Mouse (Mus musculus): ENCODE measurements around the gene 0610030E20Rik. TPM values are rescaled to one million over a fixed set of nuclear protein-coding genes. Genes with fewer than 3 reads are reported as not detected.

The 0610030E20Rik gene
- total RNA-seq, 2 experiments from 2014 or later, result 17.2 to 19.3 TPM

- intact Hi-C loops (cut with DNase I), result no loop called here
- DNase-seq, result no peak
Measured at GRCm38 (mm10) chr6:72346261-72346660, 856 bp upstream of the 0610030E20Rik start.

GRCm38 (mm10) chr6:72348411-72348810 is 1.3 kb downstream of the 0610030E20Rik start:
- intact Hi-C loops (cut with DNase I), result no loop called here
- no peak for DNase-seq

GRCm38 (mm10) chr6:72350214-72350613 is 3.1 kb downstream of the 0610030E20Rik start:
- DNase-seq, result no peak

GRCm38 (mm10) chr6:72352636-72353405 is 5.7 kb downstream of the 0610030E20Rik start:
- intact Hi-C loops (cut with DNase I), result no loop called here
- DNase-seq, result no peak

More at GRCm38 (mm10) chr6:72350214-72350613, 3.1 kb downstream of the 0610030E20Rik start:
- intact Hi-C loops (cut with DNase I), result no loop called here

GRCm38 (mm10) chr6:72354025-72354424 is 6.9 kb downstream of the 0610030E20Rik start:
- no peak for DNase-seq
- intact Hi-C loops (cut with DNase I), result no loop called here

- peak; percentile 74 for DNase-seq
- intact Hi-C loops (cut with DNase I), result no loop called here
Measured at GRCm38 (mm10) chr6:72355066-72355911, 8.2 kb downstream of the 0610030E20Rik start, which contains the start of gene Tmem150a. TSS of gene Tmem150a (plus strand) at chr6:72355447.

- intact Hi-C loops (cut with DNase I), result no loop called here
- DNase-seq, result no peak
Measured at GRCm38 (mm10) chr6:72356001-72356532, 8.9 kb downstream of the 0610030E20Rik start.

- DNase-seq, result no peak
- intact Hi-C loops (cut with DNase I), result no loop called here
Measured at GRCm38 (mm10) chr6:72357164-72358079, 10.3 kb downstream of the 0610030E20Rik start.

GRCm38 (mm10) chr6:72358086-72358764 is 11.1 kb downstream of the 0610030E20Rik start:
- intact Hi-C loops (cut with DNase I), result no loop called here
- DNase-seq, result no peak

- intact Hi-C loops (cut with DNase I), result no loop called here
- no peak for DNase-seq
Measured at GRCm38 (mm10) chr6:72359343-72359742, 12.2 kb downstream of the 0610030E20Rik start.

- intact Hi-C loops (cut with DNase I), result no loop called here
- DNase-seq, result no peak
Measured at GRCm38 (mm10) chr6:72359891-72360598, 12.9 kb downstream of the 0610030E20Rik start.

- DNase-seq, result no peak
- intact Hi-C loops (cut with DNase I), result no loop called here
Measured at GRCm38 (mm10) chr6:72360599-72360935, 13.4 kb downstream of the 0610030E20Rik start.

GRCm38 (mm10) chr6:72361121-72361551 is 14.0 kb downstream of the 0610030E20Rik start:
- no peak for DNase-seq
- intact Hi-C loops (cut with DNase I), result no loop called here

- intact Hi-C loops (cut with DNase I), result no loop called here
- peak; percentile 95 for DNase-seq
Measured at GRCm38 (mm10) chr6:72362132-72363028, 15.3 kb downstream of the 0610030E20Rik start.

- intact Hi-C loops (cut with DNase I), result no loop called here
- DNase-seq, result no peak
Measured at GRCm38 (mm10) chr6:72364009-72364408, 16.9 kb downstream of the 0610030E20Rik start.

GRCm38 (mm10) chr6:72364985-72365384 is 17.9 kb downstream of the 0610030E20Rik start:
- intact Hi-C loops (cut with DNase I), result loop anchor here (5.0 kb wide), 1 partner anchor 42 kb away; no protein-coding TSS in a partner anchor

GRCm38 (mm10) chr6:72366304-72366703 is 19.2 kb downstream of the 0610030E20Rik start:
- intact Hi-C loops (cut with DNase I), result loop anchor here (5.0 kb wide), 1 partner anchor 41 kb away; no protein-coding TSS in a partner anchor

More at GRCm38 (mm10) chr6:72364985-72365384, 17.9 kb downstream of the 0610030E20Rik start:
- no peak for DNase-seq

More at GRCm38 (mm10) chr6:72366304-72366703, 19.2 kb downstream of the 0610030E20Rik start:
- no peak for DNase-seq
